Mouse (Mus musculus) T-helper 1 cell (primary cell): ENCODE measurements around the gene B230118H07Rik.

Experiments used
- in situ Hi-C: fragments of 300-600 bp; cut with MboI, MseI; formaldehyde crosslinking; loops from one replicate; pipeline ENCODE4 v1.15.1; 2025; ENCODE audit warnings: high pct_unique_total_duplicates

Gene B230118H07Rik

DNA sequence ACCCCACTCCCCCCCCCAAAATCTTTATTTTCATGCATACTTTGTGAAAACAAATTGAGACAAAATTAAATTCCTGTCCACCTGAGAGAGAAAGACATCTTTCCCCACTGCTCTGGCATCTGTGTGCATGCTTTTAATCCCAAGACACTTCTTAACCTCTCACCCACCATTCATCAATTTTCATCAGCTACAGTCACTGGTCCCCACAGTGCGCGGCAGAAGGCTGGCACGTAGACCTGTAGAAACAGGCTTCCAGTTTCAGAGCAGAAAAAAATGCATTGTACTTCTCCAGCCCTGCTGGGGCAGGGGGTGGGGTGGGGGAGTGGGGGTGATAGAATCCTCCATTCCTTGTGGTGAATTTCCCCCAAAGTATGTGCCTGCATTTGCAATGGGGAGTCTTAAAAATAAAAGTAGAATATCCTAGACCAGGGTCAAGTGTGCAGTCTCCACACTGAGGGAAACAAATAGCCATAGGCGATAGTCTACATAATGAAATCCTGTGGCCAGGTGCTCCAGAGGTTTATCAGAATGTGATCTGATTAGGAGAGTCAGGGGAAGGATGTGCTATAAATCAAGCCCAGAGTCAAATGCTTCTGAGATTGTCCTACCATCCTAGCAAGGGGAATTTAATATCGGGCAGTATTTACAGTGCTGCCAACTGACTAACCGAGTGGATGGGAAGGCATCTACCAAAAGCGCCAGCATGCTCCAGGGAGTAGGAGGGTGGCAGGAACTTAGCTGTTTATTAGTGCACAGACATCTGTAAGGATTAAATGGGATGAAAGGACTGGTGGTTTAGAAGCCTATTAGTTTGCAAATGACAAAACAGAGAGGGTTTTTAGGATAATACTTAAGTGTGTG, 10.1 kb downstream of the B230118H07Rik start:
- in situ Hi-C loops = no loop called here

- in situ Hi-C loops = no loop called here
Observed at GRCm38 (mm10) chr2:101628297-101629236, 20.8 kb downstream of the B230118H07Rik start.

GRCm38 (mm10) chr2:101627227-101627626, 22.1 kb downstream of the B230118H07Rik start:
- in situ Hi-C loops = no loop called here

- in situ Hi-C loops = no loop called here
Observed at GRCm38 (mm10) chr2:101624526-101624925, 24.8 kb downstream of the B230118H07Rik start, which contains the start of gene Rag2. Rag2 (plus strand) TSS chr2:101624718.

DNA sequence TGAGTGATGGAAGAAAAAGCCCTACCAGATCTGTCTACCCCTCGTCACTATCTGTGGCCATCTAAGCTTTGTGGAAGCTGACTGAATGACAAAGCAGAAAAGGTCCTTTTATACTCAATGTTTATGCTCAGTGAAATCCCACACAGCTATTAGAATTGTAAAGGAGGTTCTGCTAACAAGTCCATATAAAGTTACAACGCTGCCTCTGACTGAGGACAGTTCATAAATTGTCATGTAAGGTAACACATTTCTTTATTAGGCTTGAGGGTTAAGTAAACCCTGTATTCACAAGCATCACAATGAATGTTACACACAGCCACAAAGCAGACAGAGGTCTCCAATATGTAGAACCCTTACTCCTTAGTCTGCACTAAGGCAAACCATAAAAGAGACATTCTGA, 25.3 kb downstream of the B230118H07Rik start:
- in situ Hi-C loops = no loop called here

GRCm38 (mm10) chr2:101623042-101623441, 26.3 kb downstream of the B230118H07Rik start:
- in situ Hi-C loops = no loop called here

GRCm38 (mm10) chr2:101621611-101622010, 27.7 kb downstream of the B230118H07Rik start:
- in situ Hi-C loops = no loop called here

GRCm38 (mm10) chr2:101620899-101621298, 28.4 kb downstream of the B230118H07Rik start:
- in situ Hi-C loops = no loop called here

DNA sequence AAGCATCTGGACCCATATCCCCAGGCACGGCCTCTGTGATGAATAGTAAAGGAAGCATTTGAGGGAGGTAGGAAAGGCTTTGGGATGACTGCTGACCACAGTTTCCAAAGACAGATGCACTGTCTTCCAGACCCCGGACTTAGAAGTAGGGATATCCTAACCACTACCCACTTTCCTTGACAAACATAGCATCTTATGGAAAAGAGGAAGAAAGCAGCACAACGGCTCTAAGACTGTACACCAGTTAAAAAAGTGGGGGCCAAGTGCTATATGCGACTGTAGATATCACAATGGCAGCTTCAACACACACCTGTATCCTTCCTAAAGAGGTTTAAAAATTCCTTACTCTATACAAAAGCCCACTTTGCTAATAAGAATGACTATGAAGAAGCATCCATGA, 31.0 kb downstream of the B230118H07Rik start:
- in situ Hi-C loops = no loop called here

DNA sequence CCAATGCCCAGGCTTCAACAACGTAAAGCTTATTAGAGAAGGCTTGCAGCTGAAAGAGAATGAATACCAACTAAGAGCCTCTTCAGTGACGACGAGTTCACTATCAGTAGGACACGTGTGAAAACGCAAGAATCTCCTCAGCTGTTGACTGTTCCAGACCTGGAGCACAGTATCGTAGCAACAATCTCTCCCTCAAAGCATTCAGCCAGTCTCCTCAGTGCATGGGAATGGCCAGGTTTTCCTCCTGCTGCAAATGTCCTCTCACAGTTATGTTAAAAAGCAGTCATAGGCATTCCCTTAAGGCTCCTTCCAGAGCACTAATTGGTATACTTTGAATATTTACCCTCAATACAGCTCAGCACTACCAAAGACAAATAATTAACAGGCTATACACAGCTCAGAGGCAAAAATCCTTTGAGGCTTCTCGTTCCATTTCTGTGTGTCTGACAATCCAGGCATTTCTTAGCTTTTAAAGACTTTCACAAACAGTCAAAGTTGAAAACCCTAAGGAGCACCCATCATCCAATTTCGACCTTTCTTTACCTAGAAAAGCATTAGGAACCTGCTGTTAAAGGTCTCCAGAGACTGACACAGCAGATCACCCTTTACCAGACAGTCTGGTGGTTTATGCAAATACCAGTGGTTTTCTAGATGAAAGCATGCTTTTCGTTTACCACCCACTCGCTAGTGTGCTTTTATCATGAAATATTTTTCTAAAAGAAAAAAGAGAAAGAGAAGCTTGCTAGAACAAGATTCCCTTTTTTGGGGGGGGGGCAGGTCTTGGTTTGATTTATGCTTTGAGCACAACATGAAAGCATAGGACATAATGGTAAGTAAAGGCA, 33.6 kb downstream of the B230118H07Rik start:
- in situ Hi-C loops = no loop called here

- in situ Hi-C loops = no loop called here
Observed at GRCm38 (mm10) chr2:101610861-101611260, 38.5 kb downstream of the B230118H07Rik start.

- in situ Hi-C loops = no loop called here
Observed at GRCm38 (mm10) chr2:101608232-101608894, 41.0 kb downstream of the B230118H07Rik start.

GRCm38 (mm10) chr2:101603099-101603498, 46.2 kb downstream of the B230118H07Rik start:
- in situ Hi-C loops = no loop called here

GRCm38 (mm10) chr2:101600703-101601102, 48.6 kb downstream of the B230118H07Rik start:
- in situ Hi-C loops = no loop called here

DNA sequence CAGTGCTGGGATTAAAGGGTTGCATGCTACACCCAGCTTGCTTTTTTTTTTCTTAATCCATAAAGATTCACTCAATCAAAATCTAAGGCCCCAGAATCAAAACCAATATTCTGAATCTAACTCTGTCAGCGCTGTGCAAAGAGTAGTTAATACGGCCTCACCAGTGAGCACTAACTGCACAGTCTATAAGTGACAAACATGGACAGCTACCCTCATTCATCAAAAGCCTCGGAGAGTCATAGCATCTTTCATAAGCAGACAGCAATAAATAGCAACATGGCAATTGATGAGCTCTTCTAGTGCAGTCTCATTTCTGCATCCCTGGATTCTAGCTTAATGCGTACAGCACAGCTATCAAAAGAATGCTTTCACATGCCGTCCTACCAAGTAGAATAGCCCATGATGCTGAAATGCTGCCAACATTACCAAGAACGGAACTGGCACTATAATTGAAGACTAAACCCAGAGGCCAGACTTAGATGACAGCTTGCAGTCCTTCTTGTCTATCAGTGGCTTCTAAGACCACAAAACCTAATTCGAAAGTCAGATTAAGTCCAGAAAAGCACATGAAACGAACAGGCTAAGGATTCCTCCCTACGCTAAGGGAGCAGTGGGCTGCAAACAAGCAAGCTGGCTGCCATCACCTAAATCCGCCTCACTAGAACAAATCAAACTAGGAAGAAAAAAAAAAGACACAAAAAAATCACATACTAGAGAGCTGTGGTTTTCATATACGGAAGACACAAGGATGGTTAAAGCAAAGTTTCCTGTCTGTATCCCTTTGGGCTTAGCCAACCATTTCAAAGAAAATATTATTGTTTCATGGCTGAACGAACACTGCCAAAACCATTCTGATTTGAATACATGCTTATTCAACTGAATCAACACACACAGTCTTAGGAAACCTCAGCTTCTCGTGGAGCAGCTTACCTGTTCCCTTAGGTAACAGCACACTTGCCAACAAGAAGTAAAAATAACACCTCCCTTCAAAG, 50.8 kb downstream of the B230118H07Rik start:
- in situ Hi-C loops = no loop called here

- in situ Hi-C loops = no loop called here
Observed at GRCm38 (mm10) chr2:101597186-101597585, 52.1 kb downstream of the B230118H07Rik start.

DNA sequence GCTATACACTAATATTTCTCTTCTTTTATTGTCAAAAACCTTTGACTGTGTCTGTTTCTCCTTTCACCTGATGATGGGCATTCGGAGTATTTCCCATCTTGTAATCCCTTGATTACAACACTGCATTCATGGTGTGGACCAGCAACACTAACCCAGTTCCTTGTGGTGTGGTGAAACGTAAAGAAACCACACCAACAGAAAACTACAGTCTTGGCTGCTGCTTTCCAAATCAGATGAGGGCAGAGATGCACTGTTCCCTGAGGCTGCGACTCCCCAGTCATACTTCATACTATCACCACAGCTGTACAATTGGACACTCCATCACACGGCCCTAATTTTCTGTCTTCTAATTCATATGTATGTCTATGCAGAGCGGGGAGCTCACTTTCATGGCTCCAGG, 54.7 kb downstream of the B230118H07Rik start:
- in situ Hi-C loops = no loop called here

GRCm38 (mm10) chr2:101592886-101593285, 56.4 kb downstream of the B230118H07Rik start:
- in situ Hi-C loops = no loop called here

DNA sequence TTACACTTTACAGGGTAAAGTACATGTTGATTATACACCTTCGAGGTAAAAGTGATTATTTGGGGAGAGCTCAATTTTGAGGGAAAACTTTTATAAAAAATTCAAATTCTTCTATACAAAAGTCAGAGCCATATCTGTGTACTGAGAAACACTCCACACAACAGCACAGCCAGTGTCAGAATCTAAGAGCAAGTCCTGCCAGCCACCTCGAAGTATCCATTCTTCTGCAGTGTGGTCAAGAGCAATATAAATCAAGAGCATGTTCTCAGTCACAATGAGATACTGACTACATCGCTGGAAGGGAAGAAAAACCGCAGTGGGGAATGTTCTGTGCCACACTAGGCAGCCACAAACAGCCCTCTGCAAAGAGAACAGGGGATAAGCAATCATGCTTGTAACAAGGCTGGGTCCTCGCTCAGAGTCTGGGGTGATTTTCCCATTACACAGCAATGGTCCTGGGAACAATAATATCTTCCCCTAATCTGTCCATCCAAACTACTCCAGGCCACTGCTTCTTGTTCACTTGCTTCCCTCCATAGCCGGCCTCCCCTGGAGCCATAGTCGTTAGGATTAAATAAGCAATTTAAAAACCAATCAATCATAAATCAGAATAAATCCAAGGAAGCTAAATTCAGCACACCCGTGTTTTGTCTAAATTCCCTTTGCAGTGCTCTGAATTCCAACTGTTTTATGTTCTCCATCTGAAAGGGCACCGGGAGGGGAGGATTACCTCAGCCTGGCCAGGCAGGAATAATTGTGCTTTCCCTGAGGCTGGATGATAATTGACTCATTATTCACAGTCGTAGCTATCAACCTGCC, 57.1 kb downstream of the B230118H07Rik start:
- in situ Hi-C loops = no loop called here
